13 mouse cellular contexts compared by ENCODE assay signal in genomic region chr8:52571166-52571832, GRCm38 (mm10).
DNase-seq lines count a peak whose midpoint lies in the region; ATAC-seq and TF ChIP-seq lines count a peak whose summit lies in the region.
"Had no signal": no experiment of that assay in that cellular context is flagged by ENCODE, and none has a peak within 500 bp of the region (broad histone marks: within the 10 kb centered on the region; RNA-seq: fewer than 3 reads in every experiment).

No protein-coding gene starts in this region.

- no peaks in the 10 kb centered on the region for H3K36me3 ChIP-seq in hindbrain, embryonic 16.5 days (ENCODE audit: control insufficient read depth, insufficient read depth, low read length)
- H3K36me3 ChIP-seq in hindbrain, embryonic 11.5 days (ENCODE audit: control insufficient read depth, insufficient read depth, low read length), result no peaks in the 10 kb centered on the region
- H3K36me3 ChIP-seq in forebrain, postnatal 0 days (ENCODE audit: insufficient read depth), result no peaks in the 10 kb centered on the region
- H3K36me3 ChIP-seq: heart, embryonic 10.5 days; intestine, embryonic 15.5 days; limb, embryonic 12.5 days; neural tube, embryonic 13.5 days had no signal

- H3K4me1 ChIP-seq in hindbrain, embryonic 16.5 days (ENCODE audit: control insufficient read depth, insufficient read depth, low read depth, low read length), result no peaks in the 10 kb centered on the region
- no peaks in the 10 kb centered on the region for H3K4me1 ChIP-seq in hindbrain, embryonic 11.5 days (replicated peaks; ENCODE audit: control insufficient read depth, insufficient read depth, low read length)
- H3K4me1 ChIP-seq in forebrain, postnatal 0 days (ENCODE audit: insufficient read depth), result no peaks in the 10 kb centered on the region
- H3K4me1 ChIP-seq: heart, embryonic 10.5 days; intestine, embryonic 15.5 days; limb, embryonic 12.5 days; neural tube, embryonic 13.5 days had no signal

- no peaks in the 10 kb centered on the region for H3K27me3 ChIP-seq in hindbrain, embryonic 16.5 days (replicated peaks; ENCODE audit: control insufficient read depth, insufficient read depth, low read length)
- no peaks in the 10 kb centered on the region for H3K27me3 ChIP-seq in hindbrain, embryonic 11.5 days (ENCODE audit: control insufficient read depth, insufficient read depth, low read length)
- no peaks in the 10 kb centered on the region for H3K27me3 ChIP-seq in forebrain, postnatal 0 days (ENCODE audit: insufficient read depth, low read length)
- H3K27me3 ChIP-seq: intestine, embryonic 15.5 days; limb, embryonic 12.5 days; neural tube, embryonic 13.5 days had no signal

- H3K9me3 ChIP-seq in hindbrain, embryonic 16.5 days (ENCODE audit: control insufficient read depth, low read length), result no peaks in the 10 kb centered on the region
- H3K9me3 ChIP-seq in hindbrain, embryonic 11.5 days (ENCODE audit: control insufficient read depth, low read length), result no peaks in the 10 kb centered on the region
- H3K9me3 ChIP-seq in forebrain, postnatal 0 days (ENCODE audit: low read length), result no peaks in the 10 kb centered on the region
- H3K9me3 ChIP-seq: heart, embryonic 10.5 days; intestine, embryonic 15.5 days; limb, embryonic 12.5 days; neural tube, embryonic 13.5 days had no signal

- DNase-seq in hindbrain, embryonic 11.5 days (ENCODE audit: low spot score), result no peak
- peak; percentile 76 for DNase-seq in forebrain, postnatal 0 days
- peak; percentile 21 for DNase-seq in left cerebral cortex, adult 11 months (ENCODE audit: low spot score)
- DNase-seq in right cerebral cortex, postnatal 36 days (ENCODE audit: low spot score in 2 of 2), result peak; percentile 25
- no peak for DNase-seq in lung, postnatal 25 days (ENCODE audit: low spot score)
- no peak for DNase-seq in heart, adult 18-20 months
- no peak for DNase-seq in gastrocnemius, adult 8-10 months (ENCODE audit: low spot score in 2 of 2)
- DNase-seq: lung, postnatal 4 days had no signal

- 75% methylated on average over 6 of the region's 6 CpGs for WGBS in hindbrain, embryonic 16.5 days
- 84% methylated on average over 6 of the region's 6 CpGs for WGBS in hindbrain, embryonic 11.5 days
- 51% methylated on average over 6 of the region's 6 CpGs for WGBS in forebrain, postnatal 0 days

- ATAC-seq in hindbrain, embryonic 16.5 days, result peak; percentile 75
- no peak for ATAC-seq in hindbrain, embryonic 11.5 days (ENCODE audit: low FRiP score)
- ATAC-seq in forebrain, postnatal 0 days, result peak; percentile 18; the same call in 1 of the 2 replicates
- ATAC-seq: intestine, embryonic 15.5 days had no signal

- TF ChIP-seq CTCF in forebrain, postnatal 0 days (IDR thresholded peaks at IDR 0.05; ENCODE audit: low read depth), result no peak

- no peak overlapping the region for H3K9ac ChIP-seq in hindbrain, embryonic 16.5 days (ENCODE audit: low read depth, low read length)
- no peak overlapping the region for H3K9ac ChIP-seq in hindbrain, embryonic 11.5 days (ENCODE audit: low read depth, low read length)
- no peak overlapping the region for H3K9ac ChIP-seq in forebrain, postnatal 0 days
- H3K9ac ChIP-seq: intestine, embryonic 15.5 days; limb, embryonic 12.5 days; neural tube, embryonic 13.5 days had no signal

- no peak overlapping the region for H3K4me3 ChIP-seq in hindbrain, embryonic 16.5 days (ENCODE audit: low read length)
- H3K4me3 ChIP-seq in hindbrain, embryonic 11.5 days (ENCODE audit: low read depth, low read length), result no peak overlapping the region
- no peak overlapping the region for H3K4me3 ChIP-seq in forebrain, postnatal 0 days (ENCODE audit: low read depth, low read length)
- H3K4me3 ChIP-seq: heart, embryonic 10.5 days; intestine, embryonic 15.5 days; limb, embryonic 12.5 days; neural tube, embryonic 13.5 days had no signal

- H3K4me2 ChIP-seq in hindbrain, embryonic 16.5 days (ENCODE audit: low read length), result no peak overlapping the region
- no peak overlapping the region for H3K4me2 ChIP-seq in hindbrain, embryonic 11.5 days (replicated peaks; ENCODE audit: low read depth, low read length)
- H3K4me2 ChIP-seq in forebrain, postnatal 0 days (ENCODE audit: low read depth), result no peak overlapping the region
- H3K4me2 ChIP-seq: intestine, embryonic 15.5 days; limb, embryonic 12.5 days; neural tube, embryonic 13.5 days had no signal

- no peak overlapping the region for H3K27ac ChIP-seq in hindbrain, embryonic 16.5 days (ENCODE audit: low read depth, low read length)
- no peak overlapping the region for H3K27ac ChIP-seq in hindbrain, embryonic 11.5 days (ENCODE audit: low read depth, low read length)
- no peak overlapping the region for H3K27ac ChIP-seq in forebrain, postnatal 0 days (ENCODE audit: low read depth, low read length)
- H3K27ac ChIP-seq: heart, embryonic 10.5 days; intestine, embryonic 15.5 days; limb, embryonic 12.5 days; neural tube, embryonic 13.5 days had no signal

Comparison
In these comparisons a context has a peak if more than half of its experiments do, and no peak if none do; other contexts are left out.
1. DNase-seq: peak in forebrain, postnatal 0 days (single experiment), left cerebral cortex, adult 11 months (single experiment) and right cerebral cortex, postnatal 36 days (2 of 2); none in hindbrain, embryonic 11.5 days (single experiment), lung, postnatal 25 days (single experiment), heart, adult 18-20 months (0 of 2) and gastrocnemius, adult 8-10 months (0 of 2).